Mouse (Mus musculus): ENCODE data around the gene Trim8.

DNA sequence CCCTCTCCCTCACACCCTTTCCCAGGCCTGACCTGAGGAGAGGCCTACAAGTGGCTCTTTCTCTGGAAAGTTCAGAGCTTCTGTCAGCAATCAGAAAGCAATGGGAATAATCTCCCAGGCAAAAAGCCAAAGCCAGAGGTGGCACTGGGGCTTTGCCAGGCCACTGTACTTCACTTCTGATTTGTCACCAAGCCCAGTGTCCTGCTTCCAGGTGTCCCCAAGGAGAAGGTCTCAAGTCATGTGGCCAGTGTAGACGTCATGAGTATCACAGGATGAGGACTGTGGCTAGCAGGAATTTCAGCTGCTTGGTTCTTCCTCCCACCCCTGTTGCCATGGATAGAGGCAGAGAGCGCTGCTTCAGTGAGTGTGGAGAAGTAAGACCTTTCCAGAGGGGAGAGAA lies 41.6 kb upstream of the Trim8 start:
- TF ChIP-seq CTCF (IDR thresholded peaks at IDR 0.05; ENCODE audit: low read depth) (no peak), EP300 (IDR thresholded peaks at IDR 0.05; ENCODE audit: low read depth) (no peak)

Data from liver, postnatal 0 days (tissue).